Mouse (Mus musculus) forebrain, embryonic 12.5 days (tissue): ENCODE results near the gene Pde2a. TPM values are rescaled to one million over a fixed set of nuclear protein-coding genes. Genes with fewer than 3 reads are reported as not detected.

Source experiments
- microRNA counts: library from miRNA; unstranded; fragments of <30 nt; microRNA quantifications from one replicate; lab custom pipeline; 2017
- microRNA-seq: library from miRNA; unstranded; fragments of <30 nt; microRNA quantifications from one replicate; pipeline ENCODE4, GENCODE M21; 2017
- polyA plus RNA-seq: library from polyadenylated mRNA; unstranded; fragments of >200 nt; fragmentation: Nextera tagmentation; extraction: Ambion mirVana; gene quantifications from 2 replicates; pipeline ENCODE4 v1.2.1, GENCODE M21; 2016

Pde2a gene
- polyA plus RNA-seq, 1 experiment from 2014 or later = 23.1 TPM

MicroRNA genes within 50 kb of the gene (microRNA counts, 519-probe panel; counts per million panel counts)
- not detected for microRNA mmu-miR-139-3p (lab: Ali Mortazavi, UCI)
- 1,397 counts per million, percentile 4 among the panel's probes with 10 or more counts for microRNA mmu-miR-139-5p (lab: Ali Mortazavi, UCI)

Small RNA genes within 50 kb of the gene (microRNA-seq; reads per million reads assigned to microRNA genes)
- gene Mir139 = 3,423 reads per million, percentile 87 among the genes with 10 or more reads in this experiment

Other genes starting within 250 kb of the Pde2a start
- 18.8 and 21.8 TPM in 2 replicates for gene Atg16l2, start 119.4 kb upstream of the Pde2a start, polyA plus RNA-seq
- 5.8 and 6.2 TPM in 2 replicates for gene Stard10, start 104.6 kb upstream of the Pde2a start, polyA plus RNA-seq
- 11.9 and 13.4 TPM in 2 replicates for gene Arap1, start 73.6 kb upstream of the Pde2a start, polyA plus RNA-seq
- gene Gm45837, start 10.8 kb upstream of the Pde2a start, polyA plus RNA-seq = not detected in 2 replicates
- not detected in 2 replicates for gene Art2b, start 163.9 kb downstream of the Pde2a start, polyA plus RNA-seq
- gene Clpb, start 241.9 kb downstream of the Pde2a start, polyA plus RNA-seq = 38.2 and 43.9 TPM in 2 replicates